Mouse (Mus musculus): ENCODE data around the gene Cabp2. TPM values are rescaled to one million over a fixed set of nuclear protein-coding genes. Genes with fewer than 3 reads are reported as not detected.

Cabp2 gene
- polyA plus RNA-seq, 1 experiment from 2014 or later = not detected

GRCm38 (mm10) chr19:4083826-4084225 lies 2.4 kb downstream of the Cabp2 start:
- Histone ChIP-seq H3K36me3 (ENCODE audit: control insufficient read depth, insufficient read depth, low read length) (no peaks in the 10 kb centered on the region), H3K4me2 (ENCODE audit: low read length) (no peak overlapping the region), H3K4me1 (ENCODE audit: control insufficient read depth in 2 of 2, insufficient read depth in 2 of 2, low read length in 2 of 2) (peaks cover 5 to 9% of the 10 kb centered on the region in 2 experiments; a peak in 3 of 4 replicates), H3K9me3 (ENCODE audit: control insufficient read depth, low read length) (no peaks in the 10 kb centered on the region), H3K27me3 (ENCODE audit: control insufficient read depth, insufficient read depth, low read length) (peaks cover 6% of the 10 kb centered on the region; the same call in 1 of the 2 replicates), H3K4me3 (ENCODE audit: control insufficient read depth in 1 of 2, insufficient read depth in 1 of 2, low read depth in 1 of 2, low read length in 2 of 2) (no peak overlapping the region), H3K27ac (replicated peaks in 1 of 2; ENCODE audit: control insufficient read depth in 1 of 2, insufficient read depth in 1 of 2, low read depth in 2 of 2, low read length in 2 of 2) (no peak overlapping the region), H3K9ac (ENCODE audit: low read length) (no peak overlapping the region)
- no peak for ATAC-seq (ENCODE audit: insufficient number of reproducible peaks, insufficient read depth, low FRiP score, low read depth)
- 27% methylated on average over 8 of the region's 8 CpGs for WGBS

- H3K27me3 ChIP-seq (ENCODE audit: control insufficient read depth, insufficient read depth, low read length) = peaks cover 14% of the 10 kb centered on the region
- no peaks in the 10 kb centered on the region for H3K9me3 ChIP-seq (ENCODE audit: control insufficient read depth, low read length)
- H3K4me2 ChIP-seq (ENCODE audit: low read length) = no peak overlapping the region
- peaks cover 5 to 9% of the 10 kb centered on the region in 2 experiments; a peak in 3 of 4 replicates for H3K4me1 ChIP-seq (ENCODE audit: control insufficient read depth in 2 of 2, insufficient read depth in 2 of 2, low read length in 2 of 2)
- no peaks in the 10 kb centered on the region for H3K36me3 ChIP-seq (ENCODE audit: control insufficient read depth, insufficient read depth, low read length)
- H3K9ac ChIP-seq (ENCODE audit: low read length) = no peak overlapping the region
- no peak for ATAC-seq (ENCODE audit: insufficient number of reproducible peaks, insufficient read depth, low FRiP score, low read depth)
- no peak overlapping the region for H3K4me3 ChIP-seq (ENCODE audit: control insufficient read depth in 1 of 2, insufficient read depth in 1 of 2, low read depth in 1 of 2, low read length in 2 of 2)
- 100% methylated on average over 1 of the region's 1 CpGs for WGBS
- H3K27ac ChIP-seq (replicated peaks in 1 of 2; ENCODE audit: control insufficient read depth in 1 of 2, insufficient read depth in 1 of 2, low read depth in 2 of 2, low read length in 2 of 2) = no peak overlapping the region
Observed at GRCm38 (mm10) chr19:4084984-4085383, 3.6 kb downstream of the Cabp2 start.

GRCm38 (mm10) chr19:4086156-4086555 lies 4.8 kb downstream of the Cabp2 start:
- ATAC-seq (ENCODE audit: insufficient number of reproducible peaks, insufficient read depth, low FRiP score, low read depth) = no peak
- Histone ChIP-seq H3K9me3 (ENCODE audit: control insufficient read depth, low read length) (no peaks in the 10 kb centered on the region), H3K27ac (replicated peaks in 1 of 2; ENCODE audit: control insufficient read depth in 1 of 2, insufficient read depth in 1 of 2, low read depth in 2 of 2, low read length in 2 of 2) (no peak overlapping the region), H3K9ac (ENCODE audit: low read length) (no peak overlapping the region), H3K27me3 (ENCODE audit: control insufficient read depth, insufficient read depth, low read length) (peaks cover 14% of the 10 kb centered on the region), H3K36me3 (ENCODE audit: control insufficient read depth, insufficient read depth, low read length) (no peaks in the 10 kb centered on the region), H3K4me2 (ENCODE audit: low read length) (no peak overlapping the region), H3K4me1 (ENCODE audit: control insufficient read depth in 2 of 2, insufficient read depth in 2 of 2, low read length in 2 of 2) (peaks cover 5 to 9% of the 10 kb centered on the region in 2 experiments; a peak in 3 of 4 replicates), H3K4me3 (ENCODE audit: control insufficient read depth in 1 of 2, insufficient read depth in 1 of 2, low read depth in 1 of 2, low read length in 2 of 2) (no peak overlapping the region)
- 87% methylated on average over 15 of the region's 15 CpGs for WGBS

GRCm38 (mm10) chr19:4087090-4087489 lies 5.7 kb downstream of the Cabp2 start:
- WGBS = 55% methylated on average over 5 of the region's 5 CpGs
- no peak overlapping the region for H3K9ac ChIP-seq (ENCODE audit: low read length)
- no peaks in the 10 kb centered on the region for H3K9me3 ChIP-seq (ENCODE audit: control insufficient read depth, low read length)
- no peak; the same call in 1 of the 2 replicates for ATAC-seq (ENCODE audit: insufficient number of reproducible peaks, insufficient read depth, low FRiP score, low read depth)
- H3K27me3 ChIP-seq (ENCODE audit: control insufficient read depth, insufficient read depth, low read length) = peaks cover 14% of the 10 kb centered on the region
- H3K4me3 ChIP-seq (ENCODE audit: control insufficient read depth in 1 of 2, insufficient read depth in 1 of 2, low read depth in 1 of 2, low read length in 2 of 2) = no peak overlapping the region
- no peak overlapping the region for H3K4me2 ChIP-seq (ENCODE audit: low read length)
- peaks cover 5 to 9% of the 10 kb centered on the region in 2 experiments; a peak in 3 of 4 replicates for H3K4me1 ChIP-seq (ENCODE audit: control insufficient read depth in 2 of 2, insufficient read depth in 2 of 2, low read length in 2 of 2)
- no peak overlapping the region for H3K27ac ChIP-seq (replicated peaks in 1 of 2; ENCODE audit: control insufficient read depth in 1 of 2, insufficient read depth in 1 of 2, low read depth in 2 of 2, low read length in 2 of 2)
- no peaks in the 10 kb centered on the region for H3K36me3 ChIP-seq (ENCODE audit: control insufficient read depth, insufficient read depth, low read length)

- ATAC-seq (ENCODE audit: insufficient number of reproducible peaks, insufficient read depth, low FRiP score, low read depth) = no peak
- WGBS = 34% methylated on average over 5 of the region's 5 CpGs
- H3K9ac ChIP-seq (ENCODE audit: low read length) = no peak overlapping the region
- no peaks in the 10 kb centered on the region for H3K36me3 ChIP-seq (ENCODE audit: control insufficient read depth, insufficient read depth, low read length)
- peaks cover 9% of the 10 kb centered on the region for H3K27me3 ChIP-seq (ENCODE audit: control insufficient read depth, insufficient read depth, low read length)
- H3K4me2 ChIP-seq (ENCODE audit: low read length) = no peak overlapping the region
- H3K27ac ChIP-seq (replicated peaks in 1 of 2; ENCODE audit: control insufficient read depth in 1 of 2, insufficient read depth in 1 of 2, low read depth in 2 of 2, low read length in 2 of 2) = no peak overlapping the region
- H3K4me3 ChIP-seq (ENCODE audit: control insufficient read depth in 1 of 2, insufficient read depth in 1 of 2, low read depth in 1 of 2, low read length in 2 of 2) = no peak overlapping the region
- peaks cover 5 to 9% of the 10 kb centered on the region in 2 experiments; a peak in 3 of 4 replicates for H3K4me1 ChIP-seq (ENCODE audit: control insufficient read depth in 2 of 2, insufficient read depth in 2 of 2, low read length in 2 of 2)
- H3K9me3 ChIP-seq (ENCODE audit: control insufficient read depth, low read length) = no peaks in the 10 kb centered on the region
Observed at GRCm38 (mm10) chr19:4088146-4088545, 6.8 kb downstream of the Cabp2 start.

- H3K27ac ChIP-seq (replicated peaks in 1 of 2; ENCODE audit: control insufficient read depth in 1 of 2, insufficient read depth in 1 of 2, low read depth in 2 of 2, low read length in 2 of 2) = no peak overlapping the region
- H3K4me1 ChIP-seq (ENCODE audit: control insufficient read depth in 2 of 2, insufficient read depth in 2 of 2, low read length in 2 of 2) = peaks cover 5 to 9% of the 10 kb centered on the region in 2 experiments; a peak in 3 of 4 replicates
- no peaks in the 10 kb centered on the region for H3K9me3 ChIP-seq (ENCODE audit: control insufficient read depth, low read length)
- no peak overlapping the region for H3K9ac ChIP-seq (ENCODE audit: low read length)
- 72% methylated on average over 6 of the region's 6 CpGs for WGBS
- no peak overlapping the region for H3K4me3 ChIP-seq (ENCODE audit: control insufficient read depth in 1 of 2, insufficient read depth in 1 of 2, low read depth in 1 of 2, low read length in 2 of 2)
- no peak overlapping the region for H3K4me2 ChIP-seq (ENCODE audit: low read length)
- H3K36me3 ChIP-seq (ENCODE audit: control insufficient read depth, insufficient read depth, low read length) = no peaks in the 10 kb centered on the region
- no peak for ATAC-seq (ENCODE audit: insufficient number of reproducible peaks, insufficient read depth, low FRiP score, low read depth)
- H3K27me3 ChIP-seq (ENCODE audit: control insufficient read depth, insufficient read depth, low read length) = peaks cover 9% of the 10 kb centered on the region
Observed at GRCm38 (mm10) chr19:4089128-4089527, 7.8 kb downstream of the Cabp2 start.

GRCm38 (mm10) chr19:4090446-4090845 lies 9.1 kb downstream of the Cabp2 start:
- H3K36me3 ChIP-seq (ENCODE audit: control insufficient read depth, insufficient read depth, low read length) = no peaks in the 10 kb centered on the region
- WGBS = 81% methylated on average over 3 of the region's 3 CpGs
- H3K27ac ChIP-seq (replicated peaks in 1 of 2; ENCODE audit: control insufficient read depth in 1 of 2, insufficient read depth in 1 of 2, low read depth in 2 of 2, low read length in 2 of 2) = no peak overlapping the region
- no peak for ATAC-seq (ENCODE audit: insufficient number of reproducible peaks, insufficient read depth, low FRiP score, low read depth)
- no peak overlapping the region for H3K4me3 ChIP-seq (ENCODE audit: control insufficient read depth in 1 of 2, insufficient read depth in 1 of 2, low read depth in 1 of 2, low read length in 2 of 2)
- H3K9me3 ChIP-seq (ENCODE audit: control insufficient read depth, low read length) = no peaks in the 10 kb centered on the region
- peaks cover 9% of the 10 kb centered on the region for H3K27me3 ChIP-seq (ENCODE audit: control insufficient read depth, insufficient read depth, low read length)
- peaks cover 5 to 9% of the 10 kb centered on the region in 2 experiments; a peak in 3 of 4 replicates for H3K4me1 ChIP-seq (ENCODE audit: control insufficient read depth in 2 of 2, insufficient read depth in 2 of 2, low read length in 2 of 2)
- no peak overlapping the region for H3K9ac ChIP-seq (ENCODE audit: low read length)
- no peak overlapping the region for H3K4me2 ChIP-seq (ENCODE audit: low read length)

GRCm38 (mm10) chr19:4091383-4091782 lies 10.0 kb downstream of the Cabp2 start:
- H3K9me3 ChIP-seq (ENCODE audit: control insufficient read depth, low read length) = no peaks in the 10 kb centered on the region
- no peak overlapping the region for H3K27ac ChIP-seq (replicated peaks in 1 of 2; ENCODE audit: control insufficient read depth in 1 of 2, insufficient read depth in 1 of 2, low read depth in 2 of 2, low read length in 2 of 2)
- H3K36me3 ChIP-seq (ENCODE audit: control insufficient read depth, insufficient read depth, low read length) = no peaks in the 10 kb centered on the region
- no peak overlapping the region for H3K4me3 ChIP-seq (ENCODE audit: control insufficient read depth in 1 of 2, insufficient read depth in 1 of 2, low read depth in 1 of 2, low read length in 2 of 2)
- H3K9ac ChIP-seq (ENCODE audit: low read length) = no peak overlapping the region
- H3K4me1 ChIP-seq (ENCODE audit: control insufficient read depth in 2 of 2, insufficient read depth in 2 of 2, low read length in 2 of 2) = peaks cover 7 to 9% of the 10 kb centered on the region in 2 experiments; a peak in 3 of 4 replicates
- no peak for ATAC-seq (ENCODE audit: insufficient number of reproducible peaks, insufficient read depth, low FRiP score, low read depth)
- 37% methylated on average over 2 of the region's 2 CpGs for WGBS
- peaks cover 9% of the 10 kb centered on the region for H3K27me3 ChIP-seq (ENCODE audit: control insufficient read depth, insufficient read depth, low read length)
- H3K4me2 ChIP-seq (ENCODE audit: low read length) = no peak overlapping the region

All from heart, embryonic 14.5 days (tissue).